Mouse (Mus musculus) embryonic facial prominence, embryonic 15.5 days (tissue): Measurements from ENCODE around the gene Zdhhc22. TPM values are rescaled to one million over a fixed set of nuclear protein-coding genes. Genes with fewer than 3 reads are reported as not detected.

Source experiments
- ATAC-seq: fragments of 200-750 bp; cut with Nextera tagmentation; 2 replicates; pipeline ENCODE4 v1.8.0; 2017; ENCODE audit warnings: low read depth, moderate TSS enrichment; ENCODE audit not compliant: insufficient number of reproducible peaks, low FRiP score, low TSS enrichment
- H3K27ac ChIP-seq: fragments of 300-500 bp; sonication (generic); replicated peaks from 2 replicates; pipeline ENCODE4 v1.5.1; 2015; ENCODE audit warnings: mild to moderate bottlenecking, inconsistent platforms
- H3K27me3 ChIP-seq: fragments of 300-500 bp; sonication (generic); 2 replicates; pipeline ENCODE4 v1.6.1; 2015; ENCODE audit warnings: inconsistent platforms
- H3K36me3 ChIP-seq: fragments of 300-500 bp; sonication (generic); 2 replicates; pipeline ENCODE4 v1.6.1; 2015; ENCODE audit warnings: mild to moderate bottlenecking, inconsistent platforms
- H3K4me1 ChIP-seq: fragments of 300-500 bp; sonication (generic); 2 replicates; pipeline ENCODE4 v1.6.1; 2015; ENCODE audit warnings: inconsistent platforms
- H3K4me2 ChIP-seq: fragments of 300-500 bp; sonication (generic); replicated peaks from 2 replicates; pipeline ENCODE4 v1.6.1; 2015; ENCODE audit warnings: mild to moderate bottlenecking, inconsistent platforms
- H3K4me3 ChIP-seq: fragments of 300-500 bp; sonication (generic); replicated peaks from 2 replicates; pipeline ENCODE4 v1.5.1; 2015; ENCODE audit warnings: mild to moderate bottlenecking, inconsistent platforms
- H3K9ac ChIP-seq: fragments of 300-500 bp; sonication (generic); 2 replicates; pipeline ENCODE4 v1.6.1; 2015; ENCODE audit warnings: inconsistent platforms
- H3K9me3 ChIP-seq: fragments of 300-500 bp; sonication (generic); replicated peaks from 2 replicates; pipeline ENCODE4 v1.6.1; 2016; ENCODE audit warnings: inconsistent platforms
- WGBS: fragments of 180-500 bp; shearing (Covaris S2); methylation state at CpG from one replicate; pipeline ENCODE4 v1.1.7; 2015; 5-methylcytosine and 5-hydroxymethylcytosine counted together
- polyA plus RNA-seq: library from polyadenylated mRNA; unstranded; fragments of >200 nt; fragmentation: Nextera tagmentation; extraction: Ambion mirVana; gene quantifications from 2 replicates; pipeline ENCODE4 v1.2.1, GENCODE M21; 2015

Zdhhc22 gene
- polyA plus RNA-seq, 1 experiment from 2014 or later = 0.12 TPM

GRCm38 (mm10) chr12:86994776-86995175, 4.5 kb upstream of the Zdhhc22 start:
- Histone ChIP-seq H3K27ac (no peak overlapping the region), H3K36me3 (no peaks in the 10 kb centered on the region), H3K4me1 (peaks cover 7% of the 10 kb centered on the region), H3K9me3 (no peaks in the 10 kb centered on the region), H3K4me3 (no peak overlapping the region), H3K4me2 (no peak overlapping the region), H3K9ac (no peak overlapping the region), H3K27me3 (peaks cover 40% of the 10 kb centered on the region)
- no peak for ATAC-seq
- 60% methylated on average over 3 of the region's 3 CpGs for WGBS

- no peaks in the 10 kb centered on the region for H3K36me3 ChIP-seq
- 35% methylated on average over 4 of the region's 4 CpGs for WGBS
- no peak overlapping the region for H3K27ac ChIP-seq
- peaks cover 13% of the 10 kb centered on the region for H3K4me1 ChIP-seq
- peaks cover 46% of the 10 kb centered on the region for H3K27me3 ChIP-seq
- H3K4me3 ChIP-seq = no peak overlapping the region
- ATAC-seq = no peak
- H3K9ac ChIP-seq = no peak overlapping the region
- no peaks in the 10 kb centered on the region for H3K9me3 ChIP-seq
- no peak overlapping the region for H3K4me2 ChIP-seq
These were observed 3.9 kb upstream of the Zdhhc22 start for GRCm38 (mm10) chr12:86994166-86994565.

GRCm38 (mm10) chr12:86990755-86991110, 503 bp upstream of the Zdhhc22 start:
- Histone ChIP-seq H3K4me2 (no peak overlapping the region), H3K27me3 (peaks cover 78% of the 10 kb centered on the region)
- no peak for ATAC-seq

GRCm38 (mm10) chr12:86989378-86989777, 852 bp downstream of the Zdhhc22 start:
- 5% methylated on average over 15 of the region's 15 CpGs for WGBS
- ATAC-seq = no peak
- no peaks in the 10 kb centered on the region for H3K9me3 ChIP-seq
- H3K4me1 ChIP-seq = peaks cover 13% of the 10 kb centered on the region
- H3K9ac ChIP-seq = no peak overlapping the region
- no peak overlapping the region for H3K27ac ChIP-seq
- H3K4me3 ChIP-seq = peak overlapping the region; percentile 25; the same call in 1 of the 2 replicates
- no peaks in the 10 kb centered on the region for H3K36me3 ChIP-seq
- H3K4me2 ChIP-seq = peak overlapping the region; percentile 46
- peaks cover 88% of the 10 kb centered on the region for H3K27me3 ChIP-seq

More at GRCm38 (mm10) chr12:86990755-86991110, 503 bp upstream of the Zdhhc22 start:
- Histone ChIP-seq H3K4me1 (peaks cover 13% of the 10 kb centered on the region), H3K4me3 (no peak overlapping the region), H3K36me3 (no peaks in the 10 kb centered on the region), H3K27ac (no peak overlapping the region), H3K9me3 (no peaks in the 10 kb centered on the region), H3K9ac (no peak overlapping the region)
- 48% methylated on average over 2 of the region's 2 CpGs for WGBS

GRCm38 (mm10) chr12:86988227-86988626, 2.0 kb downstream of the Zdhhc22 start:
- H3K4me1 ChIP-seq = peaks cover 18% of the 10 kb centered on the region
- ATAC-seq = no peak
- no peak overlapping the region for H3K4me3 ChIP-seq
- no peaks in the 10 kb centered on the region for H3K9me3 ChIP-seq
- 50% methylated on average over 16 of the region's 16 CpGs for WGBS
- H3K4me2 ChIP-seq = no peak overlapping the region
- H3K27ac ChIP-seq = no peak overlapping the region
- H3K27me3 ChIP-seq = peaks cover 90% of the 10 kb centered on the region
- no peak overlapping the region for H3K9ac ChIP-seq
- H3K36me3 ChIP-seq = no peaks in the 10 kb centered on the region

DNA sequence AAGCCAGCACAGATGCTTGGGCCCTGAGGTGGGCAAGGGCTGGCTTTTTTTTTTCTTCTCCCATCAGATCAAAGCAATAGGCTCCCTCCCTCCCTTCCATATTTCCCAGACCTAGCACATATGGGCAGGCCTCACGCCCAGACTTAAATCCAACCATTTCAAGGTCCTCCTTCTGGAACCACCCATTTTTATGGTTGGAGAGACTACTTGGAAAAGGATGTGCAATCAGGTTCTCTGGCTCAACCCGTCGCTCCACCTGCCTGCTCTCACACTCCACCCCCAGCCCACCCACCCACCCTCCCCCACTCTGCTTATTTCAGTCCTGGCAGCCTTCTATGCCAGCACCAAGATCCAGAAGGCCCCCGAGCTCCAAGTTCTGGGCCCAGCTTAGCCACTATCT, 3.7 kb downstream of the Zdhhc22 start:
- WGBS = 66% methylated on average over 4 of the region's 4 CpGs
- H3K27ac ChIP-seq = no peak overlapping the region
- H3K4me1 ChIP-seq = peaks cover 20% of the 10 kb centered on the region
- peaks cover 88% of the 10 kb centered on the region for H3K27me3 ChIP-seq
- no peaks in the 10 kb centered on the region for H3K9me3 ChIP-seq
- no peak overlapping the region for H3K9ac ChIP-seq
- H3K36me3 ChIP-seq = no peaks in the 10 kb centered on the region
- H3K4me2 ChIP-seq = no peak overlapping the region
- ATAC-seq = no peak
- H3K4me3 ChIP-seq = no peak overlapping the region

DNA sequence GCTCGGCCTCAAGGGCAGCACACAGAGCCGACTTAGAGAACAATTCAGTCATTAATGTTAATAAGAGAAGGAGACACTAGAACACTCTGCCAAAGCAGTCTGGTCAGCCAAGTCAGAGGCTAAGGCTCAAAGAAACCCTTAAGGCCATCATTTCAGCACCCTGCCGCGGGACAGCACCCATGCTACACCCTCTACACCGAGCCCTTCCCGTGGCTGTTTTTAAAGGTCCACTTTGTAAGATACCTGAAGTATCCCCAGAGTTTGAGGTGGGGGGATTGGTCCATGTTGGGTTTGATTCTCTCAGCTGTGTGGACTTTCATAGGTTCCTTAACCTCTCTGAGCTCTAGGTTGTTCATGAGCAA, 6.1 kb downstream of the Zdhhc22 start:
- Histone ChIP-seq H3K36me3 (no peaks in the 10 kb centered on the region), H3K27ac (no peak overlapping the region), H3K9me3 (no peaks in the 10 kb centered on the region), H3K4me2 (no peak overlapping the region), H3K4me1 (peaks cover 7% of the 10 kb centered on the region), H3K9ac (no peak overlapping the region), H3K4me3 (no peak overlapping the region), H3K27me3 (peaks cover 74% of the 10 kb centered on the region)
- 4% methylated on average over 6 of the region's 6 CpGs for WGBS
- no peak for ATAC-seq

DNA sequence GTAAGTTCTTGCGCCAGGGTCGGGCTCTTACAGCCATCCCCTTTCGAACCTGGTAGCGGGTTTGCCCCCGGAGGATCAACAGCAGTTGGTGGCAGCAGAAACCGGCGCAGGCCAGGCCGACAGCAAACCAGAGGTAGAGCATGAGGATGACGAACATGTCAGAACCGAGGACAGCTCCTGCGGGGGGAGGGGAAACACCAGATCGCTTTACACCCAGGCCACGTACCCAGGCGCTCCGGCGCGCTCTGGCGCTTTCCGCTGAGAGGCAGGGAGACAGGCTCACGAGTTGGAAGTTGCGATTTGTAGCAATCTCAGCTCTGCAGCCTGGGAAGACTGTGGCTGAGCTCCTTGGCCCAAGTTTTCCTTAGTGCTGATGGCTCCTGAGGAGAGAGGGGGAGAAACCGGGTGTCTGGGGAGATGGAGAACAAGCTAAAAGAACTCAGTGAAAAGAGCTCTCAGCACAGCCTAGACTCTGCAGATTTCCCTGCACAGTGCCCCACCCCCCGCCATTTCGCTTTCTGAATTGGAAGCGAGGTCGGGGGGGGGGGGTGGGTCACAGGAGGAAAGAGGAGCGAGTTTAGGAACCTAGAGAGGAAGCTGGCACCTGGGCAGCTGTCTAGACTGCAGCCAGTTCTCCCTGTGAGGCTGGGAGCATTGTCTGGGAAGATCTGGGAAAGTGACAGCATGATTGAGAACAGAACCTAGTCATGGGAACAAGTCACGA, 6.6 kb downstream of the Zdhhc22 start:
- no peak for ATAC-seq
- Histone ChIP-seq H3K27me3 (peaks cover 73% of the 10 kb centered on the region), H3K4me3 (no peak overlapping the region), H3K9ac (no peak overlapping the region), H3K27ac (no peak overlapping the region), H3K36me3 (no peaks in the 10 kb centered on the region), H3K4me1 (peaks cover 7% of the 10 kb centered on the region), H3K4me2 (no peak overlapping the region; the same call in 1 of the 2 replicates), H3K9me3 (no peaks in the 10 kb centered on the region)
- 3% methylated on average over 28 of the region's 28 CpGs for WGBS

GRCm38 (mm10) chr12:86981180-86981579, 9.1 kb downstream of the Zdhhc22 start:
- Histone ChIP-seq H3K9ac (no peak overlapping the region), H3K36me3 (no peaks in the 10 kb centered on the region), H3K27ac (no peak overlapping the region), H3K4me2 (no peak overlapping the region), H3K27me3 (peaks cover 50% of the 10 kb centered on the region), H3K4me1 (peaks cover 13% of the 10 kb centered on the region), H3K9me3 (no peaks in the 10 kb centered on the region), H3K4me3 (no peak overlapping the region)
- WGBS = 29% methylated on average over 9 of the region's 9 CpGs
- no peak for ATAC-seq

DNA sequence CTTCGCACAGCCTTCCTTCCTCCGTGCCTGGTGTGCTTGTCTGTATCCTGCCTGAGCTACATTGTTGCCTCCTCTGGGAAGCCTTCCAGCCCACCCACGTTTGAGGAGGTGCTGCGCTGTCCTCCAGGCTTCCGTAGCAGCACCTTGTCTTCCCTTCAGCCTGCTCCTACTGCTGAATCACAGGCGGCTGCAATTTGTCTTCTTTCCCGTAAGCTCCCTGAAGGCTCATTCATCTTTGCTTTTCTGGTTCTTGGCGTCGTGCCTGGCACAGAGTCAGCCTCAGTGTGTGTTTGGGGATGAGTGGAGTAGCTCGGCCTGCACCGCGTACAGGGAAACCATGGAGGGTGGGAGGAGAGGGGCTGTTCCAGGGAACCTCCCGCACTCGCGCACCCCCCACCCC, 12.4 kb downstream of the Zdhhc22 start:
- Histone ChIP-seq H3K4me2 (no peak overlapping the region), H3K36me3 (no peaks in the 10 kb centered on the region), H3K4me1 (peaks cover 35% of the 10 kb centered on the region), H3K9me3 (no peaks in the 10 kb centered on the region), H3K9ac (no peak overlapping the region), H3K27ac (no peak overlapping the region), H3K27me3 (peaks cover 20% of the 10 kb centered on the region), H3K4me3 (no peak overlapping the region)
- no peak for ATAC-seq
- WGBS = 18% methylated on average over 15 of the region's 15 CpGs

GRCm38 (mm10) chr12:86976511-86977168, 13.6 kb downstream of the Zdhhc22 start:
- no peak overlapping the region for H3K27ac ChIP-seq
- no peak overlapping the region for H3K9ac ChIP-seq
- ATAC-seq = no peak
- peaks cover 15% of the 10 kb centered on the region for H3K27me3 ChIP-seq
- no peaks in the 10 kb centered on the region for H3K36me3 ChIP-seq
- H3K4me3 ChIP-seq = no peak overlapping the region
- peaks cover 36% of the 10 kb centered on the region for H3K4me1 ChIP-seq
- H3K9me3 ChIP-seq = no peaks in the 10 kb centered on the region
- 53% methylated on average over 6 of the region's 6 CpGs for WGBS
- no peak overlapping the region for H3K4me2 ChIP-seq

- ATAC-seq = no peak
- Histone ChIP-seq H3K27ac (no peak overlapping the region), H3K4me1 (peaks cover 36% of the 10 kb centered on the region), H3K27me3 (peaks cover 7% of the 10 kb centered on the region; the same call in 1 of the 2 replicates), H3K9me3 (no peaks in the 10 kb centered on the region), H3K9ac (no peak overlapping the region), H3K4me3 (no peak overlapping the region), H3K4me2 (no peak overlapping the region), H3K36me3 (no peaks in the 10 kb centered on the region)
- 39% methylated on average over 10 of the region's 10 CpGs for WGBS
These were observed 14.5 kb downstream of the Zdhhc22 start for GRCm38 (mm10) chr12:86975761-86976160.
